Mouse (Mus musculus) liver, embryonic 11.5 days (tissue): ENCODE measurements at regions not wholly inside any gene's neighbourhood (a gene's known extent, or its start where the extent isn't known, plus 50 kb on each side); places are given as distances from the start of the nearest gene placed in this dataset.

Source experiments
- ATAC-seq: fragments of 200-750 bp; cut with Nextera tagmentation; replicated peaks from 2 replicates; pipeline ENCODE4 v1.8.0; 2017; ENCODE audit warnings: moderate number of reproducible peaks, mild to moderate bottlenecking, moderate TSS enrichment, moderate library complexity; ENCODE audit not compliant: low FRiP score
- DNase-seq: peaks from one replicate; pipeline ENCODE4 v3.0.0-alpha.2; 2017; ENCODE audit warnings: low spot score
- H3K27ac ChIP-seq: fragments of 300-500 bp; sonication (generic); 2 replicates; pipeline ENCODE4 v1.5.1; 2014; ENCODE audit warnings: mild to moderate bottlenecking, low read depth, low read length, control low read depth
- H3K27me3 ChIP-seq: fragments of 300-500 bp; sonication (generic); replicated peaks from 2 replicates; pipeline ENCODE4 v1.6.1; 2014; ENCODE audit warnings: low read length, mixed read lengths; ENCODE audit not compliant: control insufficient read depth, insufficient read depth
- H3K36me3 ChIP-seq: fragments of 300-500 bp; sonication (generic); 2 replicates; pipeline ENCODE4 v1.6.1; 2014; ENCODE audit warnings: mild to moderate bottlenecking, low read length, moderate library complexity, mixed read lengths; ENCODE audit not compliant: control insufficient read depth, insufficient read depth
- H3K4me1 ChIP-seq: fragments of 300-500 bp; sonication (generic); replicated peaks from 2 replicates; pipeline ENCODE4 v1.6.1; 2014; ENCODE audit warnings: low read length, mixed read lengths; ENCODE audit not compliant: control insufficient read depth, insufficient read depth
- H3K4me2 ChIP-seq: fragments of 300-500 bp; sonication (generic); 2 replicates; pipeline ENCODE4 v1.6.1; 2014; ENCODE audit warnings: mild to moderate bottlenecking, control low read depth, moderate library complexity
- H3K4me3 ChIP-seq: fragments of 300-500 bp; sonication (generic); 2 replicates; pipeline ENCODE4 v1.5.1; 2014; ENCODE audit warnings: low read depth, low read length, control low read depth
- H3K9ac ChIP-seq: fragments of 300-500 bp; sonication (generic); 2 replicates; pipeline ENCODE4 v1.6.1; 2014; ENCODE audit warnings: low read depth, low read length, control low read depth
- H3K9me3 ChIP-seq: fragments of 300-500 bp; sonication (generic); 2 replicates; pipeline ENCODE4 v1.6.1; 2016; ENCODE audit warnings: low read length, inconsistent platforms, mixed read lengths; ENCODE audit not compliant: control insufficient read depth
- WGBS: fragments of 180-500 bp; shearing (Covaris S2); extraction: QIAGEN DNeasy Blood & Tissue Kit; methylation state at CpG from one replicate; pipeline ENCODE4 v1.1.7; 2014; 5-methylcytosine and 5-hydroxymethylcytosine counted together

DNA sequence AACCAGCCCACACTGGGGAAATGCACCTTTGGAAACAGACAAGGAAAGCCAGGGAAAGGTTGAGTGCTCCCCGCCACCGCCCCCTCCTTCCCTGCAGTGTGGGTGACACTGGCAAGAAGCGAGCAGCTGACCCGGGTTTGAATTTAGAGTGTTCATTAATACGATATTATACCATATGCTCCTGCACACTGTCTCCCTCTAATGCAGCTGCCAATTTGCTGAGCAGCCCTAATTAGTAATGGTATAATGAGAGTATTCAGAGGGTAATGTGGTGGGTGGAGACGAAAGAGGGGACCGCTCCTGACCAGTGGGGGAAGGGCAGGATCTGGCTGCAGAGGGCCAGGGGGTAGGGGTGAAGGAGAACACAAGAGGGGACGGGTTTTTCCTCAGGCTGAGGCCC lies 111.9 kb upstream of the Lhx1 start:
- H3K27ac ChIP-seq: no peak overlapping the region
- no peak overlapping the region for H3K9ac ChIP-seq
- no peak overlapping the region for H3K4me3 ChIP-seq
- WGBS: 52% methylated on average over 8 of the region's 8 CpGs
- no peak overlapping the region for H3K4me2 ChIP-seq
- H3K36me3 ChIP-seq: no peaks in the 10 kb centered on the region
- peaks cover 58% of the 10 kb centered on the region for H3K27me3 ChIP-seq
- ATAC-seq (no peak), DNase-seq (no peak)
- H3K9me3 ChIP-seq: no peaks in the 10 kb centered on the region
- H3K4me1 ChIP-seq: no peaks in the 10 kb centered on the region

DNA sequence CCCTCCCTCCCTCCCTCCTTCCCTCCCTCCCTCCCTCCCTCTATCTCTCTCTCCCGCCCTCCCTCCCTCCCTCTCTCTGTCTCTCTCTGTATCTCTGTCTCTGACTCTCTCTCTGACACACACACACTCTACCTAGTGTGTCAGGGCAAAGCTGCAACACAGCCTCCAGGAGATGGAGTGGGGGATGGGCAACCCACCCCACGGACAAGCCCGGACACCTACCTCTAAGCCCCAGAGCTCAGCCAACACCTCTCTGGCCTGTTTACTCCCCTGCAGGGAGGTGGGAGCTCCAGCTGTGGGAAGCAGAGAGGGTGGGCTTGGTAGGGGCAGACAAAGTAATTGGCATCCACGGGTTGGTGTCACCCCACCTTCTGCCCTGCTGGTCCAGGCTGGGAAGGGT lies 109.7 kb upstream of the Lhx1 start:
- Histone ChIP-seq H3K4me1 (no peaks in the 10 kb centered on the region), H3K4me2 (no peak overlapping the region), H3K36me3 (no peaks in the 10 kb centered on the region), H3K9ac (no peak overlapping the region), H3K27ac (no peak overlapping the region), H3K27me3 (peaks cover 44% of the 10 kb centered on the region), H3K4me3 (no peak overlapping the region), H3K9me3 (no peaks in the 10 kb centered on the region)
- WGBS: 29% methylated on average over 3 of the region's 4 CpGs
- DNase-seq: no peak
- ATAC-seq: no peak

GRCm38 (mm10) chr11:84633300-84633699 lies 108.0 kb upstream of the Lhx1 start:
- no peaks in the 10 kb centered on the region for H3K9me3 ChIP-seq
- WGBS: 65% methylated on average over 8 of the region's 8 CpGs
- no peaks in the 10 kb centered on the region for H3K36me3 ChIP-seq
- ATAC-seq (no peak), DNase-seq (no peak)
- H3K27me3 ChIP-seq: peaks cover 27% of the 10 kb centered on the region
- no peak overlapping the region for H3K4me2 ChIP-seq
- H3K4me3 ChIP-seq: no peak overlapping the region
- H3K4me1 ChIP-seq: no peaks in the 10 kb centered on the region
- no peak overlapping the region for H3K9ac ChIP-seq
- H3K27ac ChIP-seq: no peak overlapping the region

- DNase-seq (no peak), ATAC-seq (no peak)
- no peak overlapping the region for H3K4me3 ChIP-seq
- H3K27ac ChIP-seq: no peak overlapping the region
- no peak overlapping the region for H3K9ac ChIP-seq
- H3K36me3 ChIP-seq: no peaks in the 10 kb centered on the region
- 70% methylated on average over 2 of the region's 2 CpGs for WGBS
- 0 out of 2 replicates have a peak, but pooled peaks cover 7% of the 10 kb centered on the region for H3K27me3 ChIP-seq
- H3K4me1 ChIP-seq: no peaks in the 10 kb centered on the region
- H3K4me2 ChIP-seq: no peak overlapping the region
- no peaks in the 10 kb centered on the region for H3K9me3 ChIP-seq
These were observed 102.8 kb upstream of the Lhx1 start for GRCm38 (mm10) chr11:84628111-84628510.

GRCm38 (mm10) chr11:84627685-84628084 lies 102.3 kb upstream of the Lhx1 start:
- Histone ChIP-seq H3K36me3 (no peaks in the 10 kb centered on the region), H3K27ac (no peak overlapping the region), H3K9ac (no peak overlapping the region), H3K4me1 (no peaks in the 10 kb centered on the region), H3K9me3 (no peaks in the 10 kb centered on the region), H3K4me2 (no peak overlapping the region), H3K27me3 (0 out of 2 replicates have a peak, but pooled peaks cover 7% of the 10 kb centered on the region), H3K4me3 (no peak overlapping the region)
- DNase-seq: no peak
- no peak for ATAC-seq
- 74% methylated on average over 11 of the region's 11 CpGs for WGBS

DNA sequence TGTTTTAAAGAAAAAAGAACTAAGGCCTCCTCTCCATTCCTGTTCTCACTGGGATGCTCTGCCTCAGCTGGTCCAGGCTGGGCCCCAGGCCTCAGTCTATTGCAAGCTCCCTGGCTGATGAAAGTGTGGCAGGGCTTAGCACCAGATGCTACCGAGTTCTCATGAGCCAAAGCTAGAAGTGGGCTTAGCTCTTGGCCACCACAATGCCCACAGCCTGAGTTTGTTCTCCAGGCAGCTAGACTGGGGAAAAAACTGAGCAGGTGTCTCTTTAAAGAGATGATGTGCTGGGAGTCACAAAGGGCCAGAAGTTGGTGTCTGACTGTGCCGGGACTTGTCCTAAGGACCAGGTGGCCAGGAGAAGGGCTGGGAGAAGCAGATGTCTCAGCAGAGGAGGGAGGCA lies 101.9 kb upstream of the Lhx1 start:
- Histone ChIP-seq H3K4me1 (no peaks in the 10 kb centered on the region), H3K27me3 (0 out of 2 replicates have a peak, but pooled peaks cover 7% of the 10 kb centered on the region), H3K9me3 (no peaks in the 10 kb centered on the region), H3K27ac (no peak overlapping the region), H3K9ac (no peak overlapping the region), H3K4me3 (no peak overlapping the region), H3K4me2 (no peak overlapping the region), H3K36me3 (no peaks in the 10 kb centered on the region)
- WGBS: 60% methylated on average over 2 of the region's 2 CpGs
- DNase-seq (no peak), ATAC-seq (no peak)

GRCm38 (mm10) chr11:84624100-84624499 lies 98.8 kb upstream of the Lhx1 start:
- no peaks in the 10 kb centered on the region for H3K36me3 ChIP-seq
- no peak overlapping the region for H3K4me2 ChIP-seq
- H3K4me1 ChIP-seq: no peaks in the 10 kb centered on the region
- DNase-seq (no peak), ATAC-seq (no peak)
- no peaks in the 10 kb centered on the region for H3K27me3 ChIP-seq
- H3K9ac ChIP-seq: no peak overlapping the region
- no peak overlapping the region for H3K4me3 ChIP-seq
- H3K27ac ChIP-seq: no peak overlapping the region
- WGBS: 25% methylated on average over 5 of the region's 5 CpGs
- no peaks in the 10 kb centered on the region for H3K9me3 ChIP-seq

DNA sequence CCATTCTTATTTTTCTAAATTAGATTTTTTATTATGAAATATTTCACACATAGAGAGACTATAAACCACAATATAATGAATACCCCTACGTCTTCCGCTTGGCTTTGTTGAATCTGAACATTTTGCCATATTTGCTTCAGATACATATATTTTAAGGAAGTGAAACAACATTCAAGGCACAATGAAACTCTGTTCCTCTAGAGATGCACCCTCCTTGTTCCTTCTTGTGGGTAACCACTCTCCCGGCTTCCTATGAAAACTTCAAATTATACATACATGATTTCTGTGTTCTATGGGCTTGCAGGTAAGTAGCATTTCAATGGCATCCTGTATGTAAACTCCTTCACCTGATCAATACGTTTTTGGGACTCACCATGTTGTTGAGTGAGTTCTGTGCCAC lies 94.4 kb upstream of the Lhx1 start:
- Histone ChIP-seq H3K4me3 (no peak overlapping the region), H3K27ac (no peak overlapping the region), H3K27me3 (no peaks in the 10 kb centered on the region), H3K9ac (no peak overlapping the region), H3K9me3 (no peaks in the 10 kb centered on the region), H3K4me1 (no peaks in the 10 kb centered on the region), H3K36me3 (no peaks in the 10 kb centered on the region), H3K4me2 (no peak overlapping the region)
- 76% methylated on average over 4 of the region's 4 CpGs for WGBS
- DNase-seq (no peak), ATAC-seq (no peak)

DNA sequence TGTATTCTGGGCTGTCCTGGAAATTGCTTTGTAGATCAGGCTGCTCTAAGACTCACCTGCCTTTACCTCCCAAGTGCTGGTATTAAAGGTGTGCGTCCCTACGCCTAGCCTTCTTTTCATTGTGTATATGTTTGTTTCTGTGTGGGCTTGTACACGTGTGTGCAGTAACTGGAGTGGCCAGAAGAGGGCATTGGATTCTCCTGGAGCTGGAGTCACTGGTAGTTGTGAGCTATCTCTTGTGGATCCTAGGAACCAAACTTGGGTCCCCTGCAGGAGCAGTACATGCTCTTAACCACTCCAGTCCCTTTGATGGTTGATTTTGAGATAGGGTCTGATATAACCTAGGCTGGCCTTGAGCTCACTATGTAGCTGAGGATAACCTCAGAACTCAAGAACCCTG lies 93.2 kb upstream of the Lhx1 start:
- H3K9ac ChIP-seq: no peak overlapping the region
- H3K27ac ChIP-seq: no peak overlapping the region
- ATAC-seq: no peak
- no peaks in the 10 kb centered on the region for H3K9me3 ChIP-seq
- H3K36me3 ChIP-seq: no peaks in the 10 kb centered on the region
- WGBS: 86% methylated on average over 3 of the region's 3 CpGs
- H3K4me1 ChIP-seq: no peaks in the 10 kb centered on the region
- H3K4me2 ChIP-seq: no peak overlapping the region
- no peak for DNase-seq
- no peak overlapping the region for H3K4me3 ChIP-seq
- no peaks in the 10 kb centered on the region for H3K27me3 ChIP-seq
